Mouse (Mus musculus) frontal cortex, postnatal 36 days (tissue): ENCODE data around the gene Nudt8.
A peak's percentile ranks its signal among the peaks of the same experiment; 100 is the strongest.

Experiments used
- DNase-seq, 2 experiments: peaks; one replicate each; pipeline ENCODE4 v3.0.0; 2022; ENCODE audit warnings: low spot score in 2 of 2

Nudt8 gene

GRCm38 (mm10) chr19:3986334-3986733, 14.0 kb upstream of the Nudt8 start, which contains the start of gene Acy3:
TSS of gene Acy3 (plus strand) at chr19:3986570.
- DNase-seq, result peak; percentile 57 to 58

- no peak for DNase-seq
Measured at GRCm38 (mm10) chr19:3988066-3988465, 12.3 kb upstream of the Nudt8 start.

GRCm38 (mm10) chr19:3988750-3989149, 11.6 kb upstream of the Nudt8 start:
- no peak for DNase-seq

- DNase-seq, result no peak
Measured at GRCm38 (mm10) chr19:3990804-3991203, 9.6 kb upstream of the Nudt8 start.

GRCm38 (mm10) chr19:3991562-3991961, 8.8 kb upstream of the Nudt8 start:
- no peak for DNase-seq

GRCm38 (mm10) chr19:3991966-3992365, 8.4 kb upstream of the Nudt8 start:
- no peak for DNase-seq

GRCm38 (mm10) chr19:3992416-3992815, 8.0 kb upstream of the Nudt8 start, which contains the start of gene Tbx10:
TSS of gene Tbx10 (plus strand) at chr19:3992752.
- no peak for DNase-seq

- no peak for DNase-seq
Measured at GRCm38 (mm10) chr19:3994932-3995331, 5.4 kb upstream of the Nudt8 start.

- no peak for DNase-seq
Measured at GRCm38 (mm10) chr19:3995505-3995904, 4.9 kb upstream of the Nudt8 start.

GRCm38 (mm10) chr19:3996106-3996505, 4.3 kb upstream of the Nudt8 start:
- no peak for DNase-seq

- no peak for DNase-seq
Measured at GRCm38 (mm10) chr19:3996747-3997146, 3.6 kb upstream of the Nudt8 start.

- DNase-seq, result no peak
Measured at GRCm38 (mm10) chr19:3997231-3997630, 3.1 kb upstream of the Nudt8 start.

- DNase-seq, result no peak
Measured at GRCm38 (mm10) chr19:3998335-3998734, 2.0 kb upstream of the Nudt8 start.

GRCm38 (mm10) chr19:3999121-3999730, 1.2 kb upstream of the Nudt8 start:
- DNase-seq, result no peak

GRCm38 (mm10) chr19:4000949-4001525, 657 bp downstream of the Nudt8 start:
- DNase-seq, result no peak

GRCm38 (mm10) chr19:4001752-4002151, 1.4 kb downstream of the Nudt8 start:
- no peak for DNase-seq

- DNase-seq, result no peak
Measured at GRCm38 (mm10) chr19:4003112-4003511, 2.7 kb downstream of the Nudt8 start, which contains the start of gene Doc2g. TSS of gene Doc2g (plus strand) at chr19:4003313.

- no peak for DNase-seq
Measured at GRCm38 (mm10) chr19:4003641-4004040, 3.3 kb downstream of the Nudt8 start.

GRCm38 (mm10) chr19:4004331-4004730, 4.0 kb downstream of the Nudt8 start:
- no peak for DNase-seq

- DNase-seq, result no peak
Measured at GRCm38 (mm10) chr19:4005091-4005490, 4.7 kb downstream of the Nudt8 start.

GRCm38 (mm10) chr19:4005971-4006370, 5.6 kb downstream of the Nudt8 start:
- DNase-seq, result no peak

GRCm38 (mm10) chr19:4011086-4011485, 10.7 kb downstream of the Nudt8 start:
- no peak for DNase-seq

GRCm38 (mm10) chr19:4012432-4013022, 12.1 kb downstream of the Nudt8 start, which contains the start of gene Ndufv1:
TSS of gene Ndufv1 (minus strand) at chr19:4012806.
- peak; percentile 97 to 99 for DNase-seq
